Mouse (Mus musculus) hindbrain, embryonic 10.5 days (tissue): Measurements from ENCODE around the gene Atp8b2. TPM values are rescaled to one million over a fixed set of nuclear protein-coding genes. Genes with fewer than 3 reads are reported as not detected.

Experiments used
- DNase-seq: peaks from one replicate; pipeline ENCODE4 v3.0.0-alpha.2; 2017; ENCODE audit warnings: low spot score
- H3K27ac ChIP-seq: fragments of 300-500 bp; sonication (generic); 2 replicates; pipeline ENCODE4 v1.5.1; 2016; ENCODE audit warnings: mild to moderate bottlenecking, moderate library complexity
- H3K27me3 ChIP-seq: fragments of 300-500 bp; sonication (generic); 2 replicates; pipeline ENCODE4 v1.6.1; 2016; ENCODE audit warnings: mild to moderate bottlenecking; ENCODE audit not compliant: poor library complexity, insufficient read depth, severe bottlenecking
- H3K36me3 ChIP-seq: fragments of 300-500 bp; sonication (generic); 2 replicates; pipeline ENCODE4 v1.6.1; 2016; ENCODE audit warnings: mild to moderate bottlenecking, moderate library complexity
- H3K4me1 ChIP-seq: fragments of 300-500 bp; sonication (generic); replicated peaks from 2 replicates; pipeline ENCODE4 v1.6.1; 2016; ENCODE audit warnings: mild to moderate bottlenecking
- H3K4me3 ChIP-seq: fragments of 300-500 bp; sonication (generic); 2 replicates; pipeline ENCODE4 v1.5.1; 2016; ENCODE audit warnings: mild to moderate bottlenecking, moderate library complexity
- H3K9me3 ChIP-seq: fragments of 300-500 bp; sonication (generic); 2 replicates; pipeline ENCODE4 v1.6.1; 2016; ENCODE audit warnings: mild to moderate bottlenecking, moderate library complexity
- WGBS: fragments of 180-500 bp; shearing (Covaris S2); methylation state at CpG from one replicate; pipeline ENCODE4 v1.1.7; 2016; 5-methylcytosine and 5-hydroxymethylcytosine counted together
- polyA plus RNA-seq: library from polyadenylated mRNA; unstranded; fragments of >200 nt; fragmentation: Nextera tagmentation; extraction: Ambion mirVana; gene quantifications from 2 replicates; pipeline ENCODE4 v1.2.1, GENCODE M21; 2016

Atp8b2 gene
- polyA plus RNA-seq, 1 experiment from 2014 or later = 14.5 TPM

DNA sequence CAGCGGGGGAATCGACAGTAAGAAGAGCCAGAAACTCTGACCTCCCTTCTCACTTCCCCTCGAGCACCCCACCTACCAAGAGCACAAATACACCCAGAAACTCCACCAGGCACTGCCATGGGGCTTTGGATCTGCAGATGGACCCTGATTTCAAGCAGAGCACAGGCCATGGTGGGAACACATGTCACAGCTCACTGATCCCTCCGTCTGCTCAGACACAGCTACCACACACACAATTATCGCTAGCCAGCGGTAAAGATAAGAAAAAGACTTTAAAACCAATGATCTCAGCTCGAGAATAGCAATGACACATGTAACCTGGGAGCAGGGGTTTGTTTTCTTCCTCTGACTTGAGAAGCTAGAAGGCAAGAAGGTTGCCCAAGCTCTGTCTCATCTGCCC is 5.2 kb upstream of the Atp8b2 start:
- no peaks in the 10 kb centered on the region for H3K9me3 ChIP-seq
- peaks cover 21% of the 10 kb centered on the region for H3K36me3 ChIP-seq
- H3K27me3 ChIP-seq = no peaks in the 10 kb centered on the region
- 76% methylated on average over 7 of the region's 7 CpGs for WGBS
- H3K4me3 ChIP-seq = no peak overlapping the region
- H3K27ac ChIP-seq = no peak overlapping the region
- H3K4me1 ChIP-seq = peaks cover 21% of the 10 kb centered on the region
- no peak for DNase-seq

DNA sequence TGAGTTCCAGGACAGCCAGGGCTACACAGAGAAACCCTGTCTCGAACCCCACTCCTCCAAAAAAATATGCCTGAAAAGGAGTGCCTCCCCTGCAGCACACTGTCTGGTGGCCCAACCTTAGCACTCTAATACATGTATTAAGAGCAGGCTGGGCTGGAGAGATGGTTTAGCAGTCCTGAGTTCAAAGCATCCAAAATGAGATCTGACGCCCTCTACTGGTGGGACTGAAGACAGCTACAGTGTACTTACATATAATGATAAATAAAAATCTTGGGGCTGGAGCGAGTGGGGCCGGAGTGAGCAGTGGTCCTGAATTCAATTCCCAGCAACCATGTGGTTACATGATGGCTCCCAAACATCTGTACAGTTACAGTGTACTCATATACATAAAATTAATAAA is 3.6 kb upstream of the Atp8b2 start:
- H3K27me3 ChIP-seq = no peaks in the 10 kb centered on the region
- H3K4me3 ChIP-seq = no peak overlapping the region
- 74% methylated on average over 4 of the region's 4 CpGs for WGBS
- peaks cover 33% of the 10 kb centered on the region for H3K4me1 ChIP-seq
- peaks cover 21% of the 10 kb centered on the region for H3K36me3 ChIP-seq
- no peaks in the 10 kb centered on the region for H3K9me3 ChIP-seq
- no peak for DNase-seq
- H3K27ac ChIP-seq = no peak overlapping the region

DNA sequence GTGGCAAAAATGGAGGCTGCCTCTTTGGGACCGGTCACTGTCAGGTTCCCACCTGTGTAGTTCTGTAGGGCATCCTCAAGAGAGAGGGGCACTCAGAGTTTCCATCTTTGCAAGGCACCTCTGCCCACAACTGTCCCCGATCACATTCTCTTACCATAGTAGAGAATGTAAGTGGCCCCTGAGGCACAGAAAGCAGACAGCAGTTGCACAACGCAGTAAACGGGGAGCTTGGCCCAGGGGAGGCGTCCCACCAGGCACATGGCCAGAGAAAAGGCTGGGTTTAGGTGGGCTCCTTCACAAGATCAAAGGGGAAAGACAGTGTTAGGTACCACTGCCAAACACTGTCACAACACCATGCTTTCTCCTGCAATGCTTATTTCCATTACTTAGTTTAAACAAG is 2.7 kb upstream of the Atp8b2 start:
- H3K27ac ChIP-seq = no peak overlapping the region
- no peak for DNase-seq
- H3K9me3 ChIP-seq = no peaks in the 10 kb centered on the region
- peaks cover 43% of the 10 kb centered on the region for H3K4me1 ChIP-seq
- WGBS = 89% methylated on average over 5 of the region's 5 CpGs
- H3K36me3 ChIP-seq = peaks cover 21% of the 10 kb centered on the region
- no peak overlapping the region for H3K4me3 ChIP-seq
- no peaks in the 10 kb centered on the region for H3K27me3 ChIP-seq

DNA sequence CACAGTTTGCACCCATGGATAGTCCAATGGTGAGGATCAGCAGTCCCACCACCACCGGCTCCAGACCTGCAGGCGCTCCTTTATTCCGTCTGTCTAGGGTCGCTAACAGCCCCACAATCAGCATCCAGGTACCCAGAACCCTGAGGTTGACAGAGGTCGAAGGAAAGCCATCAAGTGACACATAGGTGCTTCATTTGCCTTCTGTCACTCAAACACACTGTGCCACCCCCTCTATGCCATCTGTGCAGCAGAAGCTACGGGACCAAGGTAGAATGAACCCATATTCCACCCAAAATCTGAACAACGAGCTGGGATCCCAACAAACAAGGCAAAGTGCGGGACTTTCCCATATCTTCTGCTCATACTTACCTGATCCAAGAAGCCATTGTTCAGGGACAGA is 2.2 kb upstream of the Atp8b2 start:
- H3K27ac ChIP-seq = no peak overlapping the region
- WGBS = 95% methylated on average over 8 of the region's 8 CpGs
- H3K4me1 ChIP-seq = peaks cover 47% of the 10 kb centered on the region
- DNase-seq = no peak
- no peaks in the 10 kb centered on the region for H3K27me3 ChIP-seq
- peaks cover 21% of the 10 kb centered on the region for H3K36me3 ChIP-seq
- H3K4me3 ChIP-seq = no peak overlapping the region
- no peaks in the 10 kb centered on the region for H3K9me3 ChIP-seq

DNA sequence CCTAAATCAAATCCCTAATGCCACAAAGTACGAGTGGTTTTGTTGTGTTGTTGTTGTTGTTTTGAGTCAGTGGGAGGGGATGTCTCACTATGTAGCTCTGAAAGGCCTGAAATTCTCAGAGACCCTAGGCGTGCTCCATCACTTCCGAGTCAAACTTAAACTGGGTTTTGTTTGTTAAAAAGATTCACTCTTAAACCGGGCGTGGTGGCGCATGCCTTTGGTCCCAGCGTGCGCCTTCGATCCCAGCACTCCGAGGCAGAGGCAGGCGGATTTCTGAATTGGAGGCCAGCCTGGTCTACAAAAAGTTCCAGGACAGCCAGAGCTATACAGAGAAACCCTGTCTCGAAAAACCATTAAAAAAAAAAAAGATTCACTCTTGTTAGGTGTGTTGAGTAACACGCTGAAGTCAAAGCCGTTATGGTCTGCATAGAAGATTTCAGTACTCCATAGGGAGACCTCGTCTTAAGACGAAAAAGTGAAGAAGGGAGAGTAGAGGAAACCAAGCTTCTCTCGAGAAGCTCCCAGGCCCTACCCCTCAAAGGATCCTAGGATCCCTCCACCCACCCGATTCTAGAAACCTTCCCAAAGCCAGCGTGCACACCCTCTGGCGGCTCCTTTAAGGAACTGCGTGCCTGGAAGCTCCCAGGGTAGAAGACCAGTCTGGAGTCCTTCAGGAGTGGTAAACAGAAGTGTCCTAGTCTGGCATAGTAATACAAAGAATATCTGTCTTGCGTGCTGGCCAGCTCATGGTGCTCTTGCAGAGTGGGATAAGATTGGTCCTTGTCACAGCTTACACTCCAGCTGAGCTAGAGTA is 825 bp upstream of the Atp8b2 start:
- H3K27me3 ChIP-seq = no peaks in the 10 kb centered on the region
- H3K36me3 ChIP-seq = peaks cover 26% of the 10 kb centered on the region
- 40% methylated on average over 22 of the region's 22 CpGs for WGBS
- H3K4me3 ChIP-seq = peak overlapping the region; percentile 98
- DNase-seq = peak; percentile 70
- no peaks in the 10 kb centered on the region for H3K9me3 ChIP-seq
- peaks cover 62% of the 10 kb centered on the region for H3K4me1 ChIP-seq
- H3K27ac ChIP-seq = peak overlapping the region; percentile 97

DNA sequence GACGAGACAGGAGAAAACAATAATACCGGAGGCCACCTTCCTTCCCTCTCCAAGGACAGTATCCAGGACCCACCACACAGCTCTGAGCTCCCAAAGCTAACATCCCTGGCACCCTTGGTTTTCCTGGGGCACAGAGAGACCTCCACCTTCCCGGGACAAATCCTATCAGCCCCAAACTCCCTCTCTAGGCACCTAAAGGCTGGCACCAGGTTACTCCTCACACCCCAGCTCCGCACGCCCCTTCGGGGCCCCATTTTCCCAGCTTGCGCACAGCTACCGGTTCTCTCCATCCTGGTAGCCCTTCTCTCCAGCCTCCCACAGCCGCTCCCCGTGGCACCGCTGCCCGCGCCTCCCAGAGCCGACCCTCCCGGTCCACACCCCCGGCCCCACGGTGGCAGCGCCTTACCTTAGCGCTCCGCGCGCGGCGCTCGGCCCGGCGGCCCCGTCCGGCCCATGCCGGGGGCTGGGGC is 522 bp downstream of the Atp8b2 start:
- no peak for DNase-seq
- Histone ChIP-seq H3K9me3 (no peaks in the 10 kb centered on the region), H3K4me1 (peaks cover 66% of the 10 kb centered on the region), H3K36me3 (peaks cover 40% of the 10 kb centered on the region), H3K27me3 (no peaks in the 10 kb centered on the region), H3K4me3 (peak overlapping the region; percentile 98), H3K27ac (peak overlapping the region; percentile 97)
- WGBS = under 1% methylated on average over 30 of the region's 30 CpGs

DNA sequence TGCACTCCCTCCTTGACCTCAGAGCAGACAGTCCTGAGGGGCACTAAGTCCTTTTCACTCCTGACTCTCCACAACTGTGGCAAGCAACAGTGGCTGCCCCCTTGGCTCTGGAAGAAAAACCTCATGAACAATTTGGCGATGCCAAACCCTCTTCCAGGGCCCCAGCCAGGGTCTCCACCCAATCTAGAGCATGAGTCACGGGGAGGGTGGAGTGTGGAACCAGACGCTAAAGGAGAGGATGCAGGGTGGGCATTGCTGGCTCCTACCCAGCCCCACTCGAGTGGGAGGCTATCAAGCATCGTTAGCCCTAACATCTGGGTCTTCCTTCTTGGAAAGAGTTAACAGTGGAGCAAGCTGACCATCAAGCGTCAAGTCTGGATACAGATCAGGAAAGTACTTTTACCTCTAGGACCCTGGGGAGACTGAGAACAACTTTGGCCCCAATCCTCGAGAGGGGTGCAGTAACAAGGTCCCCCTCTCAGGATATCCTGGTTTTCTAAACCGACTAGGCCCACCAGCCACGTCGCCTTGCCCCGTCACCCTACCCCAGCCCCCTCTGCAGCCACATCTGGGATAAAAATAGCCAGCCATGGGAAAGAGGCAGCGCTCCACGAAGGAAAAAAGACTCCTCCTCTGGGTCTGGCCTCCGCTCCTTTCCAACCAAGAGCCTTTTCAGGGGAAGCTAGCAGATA is 1.1 kb downstream of the Atp8b2 start:
- peak overlapping the region; percentile 97 for H3K27ac ChIP-seq
- H3K4me1 ChIP-seq = peaks cover 66% of the 10 kb centered on the region
- WGBS = 13% methylated on average over 14 of the region's 14 CpGs
- peak overlapping the region; percentile 98 for H3K4me3 ChIP-seq
- DNase-seq = peak; percentile 45
- H3K27me3 ChIP-seq = no peaks in the 10 kb centered on the region
- no peaks in the 10 kb centered on the region for H3K9me3 ChIP-seq
- peaks cover 46% of the 10 kb centered on the region for H3K36me3 ChIP-seq

DNA sequence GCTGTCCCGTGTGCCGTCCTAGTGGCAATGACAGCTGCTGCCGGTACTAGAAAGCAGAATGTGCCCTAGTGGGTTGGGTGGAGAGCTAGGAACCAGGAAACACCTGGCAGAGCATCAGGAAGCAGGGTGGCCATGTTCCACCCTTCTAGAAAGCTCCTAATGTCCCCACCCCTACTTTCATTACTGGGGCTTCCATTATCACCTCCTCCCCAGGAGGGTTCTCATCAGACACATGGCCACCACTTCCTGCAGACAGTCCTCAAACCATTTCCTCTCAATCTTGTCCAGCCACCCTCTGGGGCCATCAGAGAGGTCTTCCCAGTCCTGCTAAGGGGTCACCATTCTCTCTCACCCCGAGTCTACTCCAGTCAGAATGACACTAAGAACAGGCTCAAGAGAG is 1.9 kb downstream of the Atp8b2 start:
- DNase-seq = no peak
- Histone ChIP-seq H3K4me3 (peak overlapping the region; percentile 98), H3K27ac (peak overlapping the region; percentile 97; the same call in 1 of the 2 replicates), H3K4me1 (peaks cover 66% of the 10 kb centered on the region), H3K27me3 (no peaks in the 10 kb centered on the region), H3K36me3 (peaks cover 53% of the 10 kb centered on the region), H3K9me3 (no peaks in the 10 kb centered on the region)
- 59% methylated on average over 4 of the region's 4 CpGs for WGBS

DNA sequence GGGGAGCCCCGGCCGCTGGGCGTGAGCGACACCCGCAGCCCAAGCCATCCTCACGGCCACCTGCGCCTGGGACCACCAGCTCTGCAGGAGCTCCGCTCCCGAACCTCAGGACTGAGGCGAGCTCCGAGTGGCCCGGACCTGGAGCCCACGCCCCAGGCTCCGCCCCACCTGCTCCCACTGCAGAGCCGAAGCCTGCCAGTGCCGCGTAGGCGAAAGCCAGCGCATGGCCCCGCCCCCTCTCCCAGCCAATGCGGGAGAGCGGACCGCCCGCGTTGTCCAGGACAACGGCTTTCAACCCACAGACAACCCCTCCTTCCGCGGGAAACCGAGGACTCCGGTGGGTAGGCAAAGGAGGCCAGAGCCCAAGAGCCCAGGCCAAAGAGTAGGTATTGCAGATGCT is 2.8 kb downstream of the Atp8b2 start:
- Histone ChIP-seq H3K27me3 (no peaks in the 10 kb centered on the region), H3K27ac (peak overlapping the region; percentile 87), H3K4me1 (peaks cover 64% of the 10 kb centered on the region), H3K36me3 (peaks cover 53% of the 10 kb centered on the region), H3K4me3 (peak overlapping the region; percentile 98), H3K9me3 (no peaks in the 10 kb centered on the region)
- DNase-seq = peak; percentile 91
- WGBS = under 1% methylated on average over 30 of the region's 30 CpGs

DNA sequence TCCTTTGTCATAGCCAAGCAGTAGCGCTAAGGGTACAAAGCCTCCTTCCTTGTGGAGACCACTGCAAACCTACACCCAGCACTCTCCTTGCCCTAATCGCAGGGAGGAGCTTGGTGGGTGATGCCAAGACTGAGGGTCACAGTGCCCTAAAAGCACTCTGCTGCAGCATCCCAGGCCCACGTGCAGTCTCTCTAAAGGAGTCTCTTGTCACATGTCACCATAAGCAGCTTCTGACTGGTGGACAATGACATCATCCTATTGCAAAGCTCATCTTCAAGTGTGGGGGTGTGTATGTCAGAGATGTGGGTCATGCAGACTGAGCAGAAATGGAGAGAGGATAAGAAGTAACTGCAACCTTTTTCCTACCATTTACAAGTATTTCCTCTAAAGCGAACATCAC is 3.9 kb downstream of the Atp8b2 start:
- H3K4me1 ChIP-seq = peaks cover 54% of the 10 kb centered on the region
- no peaks in the 10 kb centered on the region for H3K27me3 ChIP-seq
- 76% methylated on average over 4 of the region's 4 CpGs for WGBS
- DNase-seq = no peak
- no peaks in the 10 kb centered on the region for H3K9me3 ChIP-seq
- H3K36me3 ChIP-seq = peaks cover 53% of the 10 kb centered on the region
- H3K4me3 ChIP-seq = peak overlapping the region; percentile 98
- 0 out of 2 replicates have a peak overlapping the region, but pooled peaks have one; percentile 23 for H3K27ac ChIP-seq

DNA sequence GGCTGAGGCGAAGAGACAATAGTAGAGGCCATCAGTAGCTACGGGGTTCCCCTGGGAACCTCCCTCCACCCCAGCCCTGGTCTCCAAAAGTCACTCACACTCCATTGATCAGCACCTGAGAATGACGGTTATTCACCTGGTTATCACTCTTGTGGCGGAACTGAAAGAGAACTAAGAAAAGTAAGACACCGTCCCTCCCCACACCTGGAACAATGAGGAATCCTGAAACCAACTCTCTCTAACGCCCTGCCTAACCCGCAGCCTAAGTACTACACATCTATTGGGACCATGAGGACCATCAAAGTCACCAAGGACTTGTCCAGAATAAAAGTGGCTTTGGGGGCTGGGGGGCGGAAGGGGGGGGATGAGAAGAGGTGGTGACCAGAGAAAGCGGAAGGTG is 5.4 kb downstream of the Atp8b2 start:
- Histone ChIP-seq H3K27ac (no peak overlapping the region), H3K4me3 (no peak overlapping the region), H3K4me1 (peaks cover 41% of the 10 kb centered on the region), H3K36me3 (peaks cover 67% of the 10 kb centered on the region), H3K27me3 (no peaks in the 10 kb centered on the region), H3K9me3 (no peaks in the 10 kb centered on the region)
- DNase-seq = no peak
- 95% methylated on average over 9 of the region's 9 CpGs for WGBS

DNA sequence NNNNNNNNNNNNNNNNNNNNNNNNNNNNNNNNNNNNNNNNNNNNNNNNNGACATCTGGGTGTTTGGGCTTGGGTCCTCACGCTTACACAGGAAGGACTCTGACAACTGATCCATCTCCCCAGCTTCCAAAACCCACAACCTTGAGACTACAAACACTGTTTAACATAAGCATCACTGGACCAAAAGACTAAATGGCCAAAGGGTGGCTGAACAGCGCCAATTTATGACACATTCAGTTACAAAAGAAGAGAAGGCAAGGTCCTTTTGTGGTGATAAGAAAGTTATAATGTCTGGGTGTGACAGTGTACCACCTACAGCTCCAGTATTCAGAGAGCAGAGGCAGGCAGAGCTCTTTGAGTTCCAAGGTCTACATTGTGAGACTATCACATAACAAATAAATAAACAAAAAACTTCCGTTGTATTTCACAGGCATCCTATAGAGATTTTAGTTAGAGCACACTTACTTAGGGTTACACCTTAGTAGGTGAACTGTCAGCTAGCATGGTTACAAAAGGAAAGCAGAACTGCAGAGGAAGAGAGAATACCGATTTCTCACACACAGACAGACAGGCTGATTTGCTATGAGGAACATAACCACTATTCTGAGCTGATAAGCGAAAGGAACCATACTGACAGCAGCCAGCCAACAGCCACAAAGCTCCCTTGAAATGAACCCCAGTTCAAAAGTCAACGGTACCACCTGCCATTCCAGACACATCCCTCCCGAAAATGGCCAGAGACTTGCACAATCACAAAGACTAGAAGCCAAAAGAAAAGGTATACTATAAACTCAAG is 6.9 kb downstream of the Atp8b2 start:
- Histone ChIP-seq H3K27me3 (no peaks in the 10 kb centered on the region), H3K27ac (no peak overlapping the region), H3K4me3 (no peak overlapping the region), H3K4me1 (peaks cover 26% of the 10 kb centered on the region), H3K9me3 (no peaks in the 10 kb centered on the region), H3K36me3 (peaks cover 82% of the 10 kb centered on the region)
- WGBS = 94% methylated on average over 7 of the region's 7 CpGs
- no peak for DNase-seq
